Mouse (Mus musculus) adipocyte (in vitro differentiated cells): ENCODE results near the gene Gucd1.
"Not testable (repeated sequence)": the region's sequence is repeated elsewhere in the genome, so short reads cannot be mapped to it uniquely, and the experiment has no call there.

Experiments
- DNase-seq: peaks from one replicate; pipeline ENCODE4 v3.0.0-alpha.2; 2016; ENCODE audit warnings: low spot score

The Gucd1 gene

GRCm38 (mm10) chr10:75535423-75535822 is 17.7 kb upstream of the Gucd1 start:
- no peak for DNase-seq

DNA sequence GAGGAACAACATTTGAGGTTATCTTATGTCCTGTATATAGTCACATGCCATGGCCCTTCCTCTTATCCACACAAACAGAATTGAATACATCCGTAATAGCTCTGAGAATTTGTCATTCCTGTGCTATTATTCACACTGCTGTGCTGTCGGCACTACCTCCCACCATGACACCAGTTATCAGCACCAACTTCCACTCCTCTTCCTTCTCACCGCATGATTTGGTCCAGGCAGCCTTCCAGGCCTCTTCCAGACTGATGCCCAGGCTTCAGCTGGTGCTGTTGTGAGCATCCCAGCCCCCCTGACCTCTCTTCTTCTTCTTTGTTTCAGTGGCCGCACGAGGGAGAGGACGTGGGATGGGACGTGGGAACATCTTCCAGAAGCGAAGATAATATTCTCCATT is 17.2 kb upstream of the Gucd1 start:
- DNase-seq, result no peak

DNA sequence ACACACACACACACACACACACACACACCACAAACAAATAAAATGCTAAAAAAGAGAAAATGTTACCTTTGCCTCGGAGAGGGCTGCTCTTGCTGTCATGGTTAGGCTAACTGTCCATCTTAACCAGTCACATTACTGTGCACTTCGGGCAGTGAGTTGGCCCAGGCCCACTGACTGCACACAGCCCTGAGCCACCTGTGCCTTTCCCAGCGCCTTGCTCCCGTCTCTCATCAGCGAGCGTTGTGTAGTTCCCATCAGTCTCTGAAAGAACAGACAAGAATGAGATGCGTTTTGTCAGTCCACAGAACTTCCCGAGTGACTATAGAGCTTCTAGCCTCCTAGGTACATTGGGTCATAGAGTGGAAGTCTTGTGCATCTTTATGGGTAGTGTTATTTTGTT is 16.4 kb upstream of the Gucd1 start:
- no peak for DNase-seq

DNA sequence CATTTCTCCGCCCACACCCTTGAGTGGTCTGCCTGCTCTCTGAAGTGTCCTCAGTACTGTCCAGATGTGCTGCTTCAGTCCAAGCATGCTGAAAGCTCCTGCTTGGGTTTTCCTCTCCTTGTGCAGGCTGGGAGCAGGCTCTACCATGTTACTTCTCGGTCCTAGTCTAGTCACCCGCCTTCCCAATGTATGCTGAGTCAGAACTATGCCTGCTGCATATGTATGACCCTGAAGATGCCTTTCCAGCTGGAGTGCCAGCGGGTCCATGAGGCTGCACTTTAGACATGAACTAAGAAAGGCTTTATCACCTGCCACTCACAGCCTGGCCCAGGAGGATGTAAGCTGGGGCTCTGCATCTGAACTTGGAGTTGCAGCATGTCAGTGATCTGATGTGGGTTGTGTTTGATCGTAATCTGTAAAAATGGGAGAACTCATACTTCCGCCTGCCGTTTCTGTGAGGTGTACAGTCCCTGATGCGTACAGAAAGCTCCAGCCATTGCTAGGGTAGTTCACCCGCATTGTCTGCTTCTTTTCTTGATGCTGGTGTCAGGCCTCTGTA is 13.8 kb upstream of the Gucd1 start:
- no peak for DNase-seq

GRCm38 (mm10) chr10:75530322-75530721 is 12.6 kb upstream of the Gucd1 start:
- DNase-seq, result no peak

DNA sequence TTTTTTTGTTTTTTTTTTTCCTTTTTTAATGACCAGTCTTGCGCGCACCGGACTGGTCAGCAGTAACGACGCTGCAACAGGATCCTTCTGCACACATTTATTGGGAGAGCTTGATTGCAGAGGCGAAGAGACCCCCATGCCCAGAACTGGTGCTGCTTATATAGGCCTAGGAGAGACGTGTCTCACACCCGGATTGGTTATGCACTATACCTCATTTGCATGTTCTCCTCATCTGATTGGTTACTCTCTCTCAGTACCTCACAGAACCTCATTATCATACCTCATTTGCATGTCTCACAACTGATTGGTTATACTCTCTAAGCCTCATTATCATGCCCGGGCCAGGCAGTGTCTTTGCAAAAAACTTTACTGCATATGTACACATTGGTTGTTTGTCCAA is 7.7 kb upstream of the Gucd1 start:
- DNase-seq, result not testable (repeated sequence)

GRCm38 (mm10) chr10:75521643-75522042 is 3.9 kb upstream of the Gucd1 start:
- peak; percentile 54 for DNase-seq

GRCm38 (mm10) chr10:75520581-75520980 is 2.8 kb upstream of the Gucd1 start:
- DNase-seq, result no peak

- DNase-seq, result peak; percentile 98
These were observed 557 bp downstream of the Gucd1 start, which contains the start of gene Snrpd3 for GRCm38 (mm10) chr10:75517073-75517757. Snrpd3 (plus strand) TSS chr10:75517551.

DNA sequence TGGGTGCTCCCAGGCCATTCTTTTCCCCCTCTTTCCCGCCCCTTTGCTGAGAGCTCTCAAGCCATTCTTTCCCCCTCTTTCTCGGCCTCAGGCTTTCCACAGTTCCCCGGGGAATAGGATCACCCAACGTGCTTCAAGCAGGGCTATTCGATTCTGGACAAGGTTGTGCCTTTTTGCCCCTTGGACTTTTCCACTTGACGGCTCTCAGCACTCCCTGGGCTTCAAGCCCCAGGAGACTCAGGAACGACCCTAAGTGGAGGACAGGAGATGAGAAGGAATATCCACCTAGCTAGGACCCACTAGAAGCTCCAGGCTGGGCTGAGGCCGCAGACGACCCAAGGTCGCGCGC is 1.1 kb downstream of the Gucd1 start:
- no peak for DNase-seq

DNA sequence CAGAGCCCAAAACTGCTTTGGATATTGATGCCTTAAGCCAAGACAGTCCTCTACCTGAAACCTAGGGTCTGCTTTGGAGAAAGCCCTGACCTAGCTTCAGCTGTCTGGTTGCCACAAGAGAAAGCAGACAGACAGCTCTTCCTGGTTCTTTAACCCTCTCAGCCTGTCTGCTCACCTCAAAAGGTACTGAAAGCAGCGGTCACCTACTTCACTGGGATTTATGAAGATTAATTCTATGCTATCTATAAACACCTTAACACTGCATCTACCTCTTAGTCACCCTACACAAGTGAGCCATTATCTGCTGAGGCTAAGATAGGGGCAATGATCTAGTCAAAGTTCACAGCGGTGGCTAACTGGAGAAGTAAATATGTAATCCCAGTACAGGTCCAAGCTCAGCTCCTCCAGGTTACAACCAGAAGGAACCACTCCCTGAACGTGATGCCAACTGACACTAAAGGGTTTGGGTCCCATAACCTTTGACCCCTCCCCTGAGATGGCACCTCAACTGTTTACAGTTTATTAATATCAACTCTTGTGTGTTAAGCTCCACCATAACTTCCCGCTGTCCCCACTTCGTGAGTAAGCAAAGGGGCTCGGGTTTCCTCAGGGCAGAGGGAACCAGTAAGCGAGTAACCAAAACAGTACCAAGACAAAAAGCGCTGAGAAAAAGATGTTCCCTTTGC is 1.6 kb downstream of the Gucd1 start:
- DNase-seq, result peak; percentile 59

- DNase-seq, result peak; percentile 51
These were observed 2.3 kb downstream of the Gucd1 start for GRCm38 (mm10) chr10:75515216-75516037.

DNA sequence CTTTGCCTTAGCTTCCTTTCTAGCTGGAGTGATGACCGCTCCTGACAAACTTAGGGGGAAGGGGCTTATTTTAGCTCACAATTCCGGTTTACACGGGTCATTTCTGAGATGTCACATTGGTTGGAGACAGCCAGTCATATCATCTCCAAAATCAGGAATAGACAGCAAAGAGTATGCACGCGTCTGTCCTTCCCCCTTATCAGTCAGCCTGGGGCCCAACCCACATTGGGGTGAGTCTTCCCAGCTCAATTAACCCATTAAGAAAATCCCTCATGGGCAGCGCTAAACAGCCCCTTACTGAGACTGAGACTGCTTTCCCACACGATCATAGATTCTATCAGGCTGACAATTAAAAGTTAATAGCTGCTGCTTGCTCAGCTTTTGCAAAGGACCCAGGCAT is 3.4 kb downstream of the Gucd1 start:
- DNase-seq, result no peak

DNA sequence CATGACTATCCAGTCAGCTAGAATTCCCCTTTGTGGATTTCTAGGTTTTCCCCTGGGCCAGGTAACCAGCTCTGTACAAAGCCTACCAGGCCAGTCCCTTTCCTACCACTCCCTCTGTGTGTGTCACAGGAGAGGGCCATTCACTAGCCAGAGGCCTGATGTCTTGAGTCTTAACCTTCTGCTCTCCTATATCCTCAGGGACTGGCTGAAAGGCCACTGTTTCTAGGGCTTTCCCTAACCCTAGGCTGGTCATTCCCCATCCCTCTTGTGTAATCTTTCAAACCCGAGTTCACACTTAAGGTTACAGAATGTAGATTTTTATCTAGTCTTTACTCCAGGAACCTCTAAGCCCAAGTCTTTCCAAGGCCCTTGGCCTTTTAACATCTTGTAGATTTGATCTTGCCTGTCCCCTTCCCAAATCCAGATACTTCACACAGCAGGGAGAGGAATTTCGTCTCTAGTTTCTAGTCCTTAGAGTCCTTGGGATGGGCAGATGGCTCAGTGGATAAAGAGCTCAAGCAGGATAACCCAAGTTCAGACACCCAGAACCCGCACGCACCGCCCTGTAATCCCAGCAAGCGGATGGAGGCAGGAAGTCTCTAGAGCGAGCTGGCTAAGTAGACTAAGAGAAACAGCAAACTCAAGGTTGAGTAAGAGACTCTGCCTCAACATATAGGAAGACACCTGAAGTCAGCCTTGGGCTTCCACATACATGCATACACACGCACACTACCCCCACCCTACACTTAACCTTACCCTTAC is 4.3 kb downstream of the Gucd1 start:
- DNase-seq, result peak; percentile 61

DNA sequence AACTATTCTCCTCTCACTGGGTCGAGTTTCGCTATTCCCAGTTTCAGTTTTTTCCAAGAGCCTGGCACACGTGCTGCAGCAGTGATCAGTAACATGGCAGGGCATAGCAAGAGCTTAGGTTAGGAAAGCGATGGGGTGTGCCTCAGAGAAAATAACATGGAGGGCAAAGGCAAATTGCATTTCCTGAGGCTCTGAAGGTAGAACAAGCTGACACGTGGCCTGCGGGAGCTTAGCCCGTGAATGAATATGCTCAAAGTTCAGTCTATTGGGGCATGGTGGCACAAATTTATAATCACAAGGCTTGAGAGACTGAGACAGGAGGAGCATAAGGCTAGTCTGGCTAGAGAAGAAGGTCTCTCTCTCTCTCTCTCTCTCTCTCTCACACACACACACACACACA is 5.0 kb downstream of the Gucd1 start:
- peak; percentile 70 for DNase-seq

GRCm38 (mm10) chr10:75511897-75512296 is 5.9 kb downstream of the Gucd1 start:
- DNase-seq, result no peak

GRCm38 (mm10) chr10:75511060-75511459 is 6.7 kb downstream of the Gucd1 start:
- no peak for DNase-seq

GRCm38 (mm10) chr10:75510446-75510845 is 7.3 kb downstream of the Gucd1 start:
- DNase-seq, result peak; percentile 40

- DNase-seq, result not testable (repeated sequence)
These were observed 11.8 kb downstream of the Gucd1 start for GRCm38 (mm10) chr10:75505928-75506327.

GRCm38 (mm10) chr10:75505130-75505495 is 12.7 kb downstream of the Gucd1 start:
- DNase-seq, result no peak

- peak; percentile 78 for DNase-seq
These were observed 13.3 kb downstream of the Gucd1 start for GRCm38 (mm10) chr10:75504234-75505129.
